Mouse (Mus musculus) urinary bladder, postnatal 25 days (tissue): ENCODE measurements around the gene Poc5.

Source experiments
- DNase-seq: peaks from one replicate; pipeline ENCODE4 v3.0.0; 2022; ENCODE audit warnings: low spot score

Poc5 gene

GRCm38 (mm10) chr13:96432376-96432811, 44.3 kb downstream of the Poc5 start:
- DNase-seq, result no peak

DNA sequence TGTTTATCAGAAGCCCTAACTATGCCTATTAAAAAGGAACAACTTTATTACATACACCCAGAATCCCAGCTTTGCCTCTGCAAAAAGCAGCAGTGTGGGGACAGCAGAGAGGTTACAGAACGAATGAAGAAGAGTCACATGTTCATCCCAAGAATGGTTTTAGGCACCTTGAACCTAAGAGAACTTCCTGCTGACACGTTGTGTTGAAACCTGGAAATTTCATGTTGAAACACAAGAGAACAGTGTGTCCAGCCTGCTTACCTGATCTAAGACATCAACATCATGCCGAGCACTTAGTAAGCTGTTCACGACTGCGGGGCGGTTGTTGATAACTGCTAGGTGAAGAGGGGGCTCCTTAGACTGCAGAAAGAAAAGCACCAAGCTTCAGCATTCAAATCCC, 44.9 kb downstream of the Poc5 start:
- no peak for DNase-seq

GRCm38 (mm10) chr13:96433648-96434190, 45.6 kb downstream of the Poc5 start:
- DNase-seq, result no peak

DNA sequence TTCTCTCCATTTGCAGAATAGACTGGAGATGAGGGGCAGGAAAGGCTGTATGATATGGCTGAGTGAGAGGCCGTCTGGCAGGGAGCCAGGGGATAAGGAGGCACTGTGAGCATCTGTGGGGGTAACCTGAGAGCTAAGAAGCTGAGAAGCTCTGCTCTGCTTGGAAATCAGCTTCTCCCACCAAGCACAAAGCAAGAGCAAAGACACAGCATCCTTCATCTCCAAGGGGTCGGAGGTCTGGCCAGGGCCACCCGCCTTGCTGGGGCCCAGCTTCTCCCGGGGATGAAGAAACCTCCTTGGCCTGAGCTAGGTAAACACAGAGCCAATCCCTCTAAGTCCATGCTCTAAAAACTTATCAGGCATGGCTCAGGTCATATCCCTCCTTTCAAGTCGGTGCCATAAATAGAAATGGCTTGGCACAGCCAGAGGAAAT, 46.8 kb downstream of the Poc5 start:
- DNase-seq, result no peak

GRCm38 (mm10) chr13:96435793-96436192, 47.7 kb downstream of the Poc5 start:
- DNase-seq, result no peak

DNA sequence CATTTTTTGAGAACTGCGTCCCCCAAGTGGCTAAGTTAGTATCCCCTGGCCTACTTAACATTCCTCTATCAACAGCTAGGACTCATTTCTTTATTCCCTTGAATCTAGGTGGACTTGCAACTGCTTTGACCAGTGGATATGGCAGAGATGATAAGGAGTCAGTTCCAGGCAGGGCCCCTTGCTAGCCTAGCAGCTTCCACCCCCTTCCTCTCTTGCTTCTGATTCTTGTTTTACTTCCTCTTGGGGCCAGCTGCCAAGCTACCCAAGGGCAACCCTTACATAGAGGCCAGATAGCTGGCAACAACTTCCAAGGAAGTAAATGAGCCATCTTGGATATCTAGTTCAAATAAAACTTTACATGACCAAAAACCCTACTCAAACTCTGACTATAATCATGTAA, 48.8 kb downstream of the Poc5 start:
- DNase-seq, result no peak

DNA sequence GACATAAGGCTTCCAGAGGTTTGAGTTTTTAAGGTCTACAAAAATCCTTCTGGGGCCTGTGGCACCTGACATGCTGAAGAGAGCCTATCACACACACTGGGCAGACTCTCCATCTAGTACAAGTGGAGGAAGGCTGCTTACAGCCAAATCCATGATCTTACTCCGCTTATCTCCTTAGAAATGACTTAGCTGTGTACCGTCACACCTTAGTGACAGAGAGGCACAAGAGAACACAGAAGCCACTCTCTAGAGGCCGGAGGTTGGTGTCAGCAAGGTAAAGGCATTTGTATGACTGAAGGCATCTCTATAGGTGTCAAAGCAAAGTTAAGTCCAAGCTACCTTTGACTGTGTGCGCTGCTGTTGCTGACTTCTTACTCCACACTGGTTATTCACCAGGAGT, 52.3 kb downstream of the Poc5 start:
- DNase-seq, result no peak

DNA sequence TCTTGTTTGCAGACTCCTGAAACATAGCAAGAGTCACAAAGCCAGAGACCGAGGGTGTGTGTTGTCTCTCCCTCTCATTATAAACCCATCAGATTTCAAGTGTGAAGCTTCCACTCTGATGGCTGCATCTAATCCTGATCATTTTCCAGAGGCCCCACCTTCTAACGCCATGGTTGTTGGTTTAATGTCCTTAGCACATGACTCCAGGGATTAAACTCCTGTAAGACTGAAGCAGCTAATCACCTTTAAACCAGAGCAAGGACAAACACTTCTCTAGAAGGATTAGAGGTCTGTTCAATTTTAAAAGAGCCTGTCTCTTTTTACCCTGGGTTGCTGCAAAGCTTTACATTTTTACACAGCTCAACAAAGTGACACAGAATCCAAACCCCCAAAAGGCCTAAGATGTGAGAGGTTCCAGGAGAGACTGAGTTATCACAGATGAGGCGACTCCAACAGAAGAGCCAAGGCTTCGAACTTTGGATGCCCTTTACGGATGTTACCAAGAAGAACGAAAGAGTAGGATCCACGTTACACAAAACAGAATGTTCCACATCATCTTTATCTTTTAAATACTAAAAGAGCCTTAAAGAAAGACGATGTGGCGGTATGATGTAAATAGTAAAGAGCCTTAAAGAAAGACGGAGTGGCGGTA, 62.2 kb downstream of the Poc5 start:
- no peak for DNase-seq

- DNase-seq, result no peak
Measured at GRCm38 (mm10) chr13:96450869-96451268, 62.8 kb downstream of the Poc5 start.

GRCm38 (mm10) chr13:96451386-96452140, 63.5 kb downstream of the Poc5 start:
- no peak for DNase-seq

- no peak for DNase-seq
Measured at GRCm38 (mm10) chr13:96452621-96453020, 64.5 kb downstream of the Poc5 start.

DNA sequence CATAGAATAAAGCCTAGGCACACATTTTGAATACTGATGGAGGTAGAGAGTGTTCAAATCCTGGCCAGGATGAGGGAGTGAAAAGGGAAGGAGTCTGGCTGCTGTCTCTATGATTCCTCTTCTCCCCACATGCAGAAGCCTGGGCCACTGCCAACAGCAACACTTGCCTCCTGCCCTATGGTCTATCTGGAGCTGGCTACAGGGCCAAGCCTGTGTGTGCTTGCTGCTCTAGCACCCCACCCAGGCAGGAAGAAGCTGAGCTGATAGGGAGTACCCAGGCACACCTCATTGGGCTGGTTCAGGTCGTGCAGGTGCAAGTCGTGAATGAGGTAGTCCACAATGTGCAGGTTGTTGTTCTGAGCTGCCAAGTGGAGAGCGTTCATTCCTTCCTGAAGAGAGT, 66.2 kb downstream of the Poc5 start:
- peak; percentile 30 for DNase-seq

DNA sequence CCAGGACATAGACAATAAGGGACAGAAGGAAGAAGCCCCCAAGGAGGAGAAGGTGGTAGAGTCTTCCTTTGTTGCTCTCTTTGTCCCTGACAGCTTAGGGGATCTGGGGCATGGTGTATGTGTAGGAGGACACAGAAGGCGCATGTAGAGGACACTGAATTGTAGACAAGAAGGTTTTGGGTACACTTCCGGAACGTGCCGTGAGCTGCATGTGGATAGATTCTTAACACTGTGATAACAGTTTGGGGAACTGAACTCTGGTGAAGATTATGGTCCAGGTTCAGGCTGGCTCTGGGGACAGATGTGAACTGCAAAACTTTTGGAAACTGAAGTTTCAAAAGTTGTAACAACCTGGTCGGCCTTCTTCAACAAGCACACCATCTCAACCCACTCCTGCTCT, 69.5 kb downstream of the Poc5 start:
- no peak for DNase-seq

DNA sequence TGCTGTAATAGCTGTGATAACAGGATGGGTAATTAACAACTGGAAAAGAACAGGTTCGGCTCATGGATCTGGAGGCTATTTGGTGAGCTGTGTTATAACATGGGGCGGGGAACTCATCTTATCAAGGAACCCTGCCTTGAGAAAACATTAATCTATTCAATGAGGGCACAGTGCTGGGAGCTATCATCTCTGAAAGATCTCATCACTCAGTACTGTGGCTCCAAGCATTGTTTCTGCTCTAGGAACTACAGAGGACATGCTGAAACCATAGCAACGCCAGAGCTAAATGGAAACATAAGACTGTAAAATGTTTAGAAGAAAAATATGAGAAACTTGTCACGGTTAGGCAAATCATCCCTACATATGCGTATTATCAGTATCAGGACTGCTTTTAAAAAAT, 69.9 kb downstream of the Poc5 start:
- DNase-seq, result no peak

- DNase-seq, result no peak
Measured at GRCm38 (mm10) chr13:96458606-96459005, 70.5 kb downstream of the Poc5 start.

GRCm38 (mm10) chr13:96462644-96463043, 74.5 kb downstream of the Poc5 start:
- DNase-seq, result no peak

DNA sequence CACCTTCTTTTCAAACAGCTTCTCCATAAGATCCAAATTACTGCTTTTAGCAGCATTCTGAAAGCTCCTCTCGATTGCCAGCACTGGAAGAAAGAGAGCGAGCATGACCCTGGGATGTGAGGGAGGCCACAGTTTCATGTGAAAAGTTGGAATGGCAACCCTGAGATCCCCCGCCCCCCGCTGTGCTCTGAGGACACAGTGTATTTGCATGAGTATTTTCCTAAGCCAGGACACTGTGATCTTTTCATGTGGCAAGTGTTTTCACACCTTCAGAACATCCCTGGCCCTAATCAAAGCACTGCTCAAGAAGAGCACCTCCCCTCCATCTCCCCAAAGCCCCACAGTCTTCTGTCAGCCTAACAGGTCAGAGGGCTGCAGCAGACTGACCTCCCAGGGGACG, 77.2 kb downstream of the Poc5 start:
- DNase-seq, result no peak
